Mouse (Mus musculus): ENCODE results near the gene Tspan10. TPM values are rescaled to one million over a fixed set of nuclear protein-coding genes. Genes with fewer than 3 reads are reported as not detected.

Gene Tspan10
- polyA plus RNA-seq, 2 experiments, result not detected

GRCm38 (mm10) chr11:120490291-120491046, 48.0 kb downstream of the Tspan10 start:
- Histone ChIP-seq H3K36me3 (replicated peaks; ENCODE audit: control insufficient read depth, insufficient read depth, low read depth) (peaks cover 36% of the 10 kb centered on the region), H3K9ac (replicated peaks) (no peak overlapping the region), H3K27me3 (ENCODE audit: control insufficient read depth, insufficient read depth, low read length) (no peaks in the 10 kb centered on the region), H3K4me3 (ENCODE audit: insufficient read depth in 1 of 2, low read depth in 2 of 2, low read length in 2 of 2) (no peak overlapping the region), H3K4me1 (replicated peaks; ENCODE audit: control insufficient read depth in 2 of 2, insufficient read depth in 2 of 2, low read length in 1 of 2) (peaks cover 17 to 30% of the 10 kb centered on the region in 2 experiments), H3K27ac (peak overlapping the region; percentile 57), H3K4me2 (ENCODE audit: low read depth) (no peak overlapping the region), H3K9me3 (ENCODE audit: control insufficient read depth, low read length) (no peaks in the 10 kb centered on the region)
- TF ChIP-seq CTCF (IDR thresholded peaks at IDR 0.05; ENCODE audit: low read depth) (0 out of 2 replicates have a peak, but pooled peaks have one; percentile 19), EP300 (IDR thresholded peaks at IDR 0.05; ENCODE audit: low read depth) (no peak)
- no peak for DNase-seq (ENCODE audit: low read depth in 3 of 3, low spot score in 3 of 3)
- ATAC-seq (ENCODE audit: insufficient read depth), result no peak
- 40% methylated on average over 4 of the region's 4 CpGs for WGBS (ENCODE audit: insufficient replicate concordance)

GRCm38 (mm10) chr11:120491317-120492023, 49.0 kb downstream of the Tspan10 start, which contains the start of gene Slc25a10:
Gene Slc25a10, plus strand, starts transcription at chr11:120491840.
- WGBS (ENCODE audit: insufficient replicate concordance), result under 1% methylated on average over 35 of the region's 35 CpGs

GRCm38 (mm10) chr11:120492024-120492877, 49.8 kb downstream of the Tspan10 start:
- Histone ChIP-seq H3K4me1 (replicated peaks; ENCODE audit: control insufficient read depth in 2 of 2, insufficient read depth in 2 of 2, low read length in 1 of 2) (peaks cover 17 to 26% of the 10 kb centered on the region in 2 experiments), H3K9me3 (ENCODE audit: control insufficient read depth, low read length) (no peaks in the 10 kb centered on the region), H3K27ac (peak overlapping the region; percentile 70), H3K4me2 (ENCODE audit: low read depth) (peak overlapping the region; percentile 90), H3K27me3 (ENCODE audit: control insufficient read depth, insufficient read depth, low read length) (no peaks in the 10 kb centered on the region), H3K4me3 (ENCODE audit: insufficient read depth in 1 of 2, low read depth in 2 of 2, low read length in 2 of 2) (peak overlapping the region; percentile 80 to 89), H3K36me3 (replicated peaks; ENCODE audit: control insufficient read depth, insufficient read depth, low read depth) (peaks cover 28% of the 10 kb centered on the region), H3K9ac (replicated peaks) (peak overlapping the region; percentile 77)
- TF ChIP-seq CTCF (IDR thresholded peaks at IDR 0.05; ENCODE audit: low read depth) (peak; percentile 81), EP300 (IDR thresholded peaks at IDR 0.05; ENCODE audit: low read depth) (no peak)
- DNase-seq (ENCODE audit: low read depth in 3 of 3, low spot score in 3 of 3) (peak in 1 of 3 experiments; percentile 54), ATAC-seq (ENCODE audit: insufficient read depth) (peak; percentile 68)
- 1% methylated on average over 47 of the region's 48 CpGs for WGBS (ENCODE audit: insufficient replicate concordance)

More at GRCm38 (mm10) chr11:120491317-120492023, 49.0 kb downstream of the Tspan10 start, which contains the start of gene Slc25a10:
- peaks cover 17 to 26% of the 10 kb centered on the region in 2 experiments for H3K4me1 ChIP-seq (replicated peaks; ENCODE audit: control insufficient read depth in 2 of 2, insufficient read depth in 2 of 2, low read length in 1 of 2)
- H3K27me3 ChIP-seq (ENCODE audit: control insufficient read depth, insufficient read depth, low read length), result no peaks in the 10 kb centered on the region
- H3K36me3 ChIP-seq (replicated peaks; ENCODE audit: control insufficient read depth, insufficient read depth, low read depth), result peaks cover 31% of the 10 kb centered on the region
- peak within 1 kb of the TSS; percentile 90 for H3K4me2 ChIP-seq (ENCODE audit: low read depth)
- peak; percentile 74 to 77 (median 75) for DNase-seq (ENCODE audit: low read depth in 3 of 3, low spot score in 3 of 3)
- no peaks in the 10 kb centered on the region for H3K9me3 ChIP-seq (ENCODE audit: control insufficient read depth, low read length)
- TF ChIP-seq EP300 (IDR thresholded peaks at IDR 0.05; ENCODE audit: low read depth) (no peak), CTCF (IDR thresholded peaks at IDR 0.05; ENCODE audit: low read depth) (no peak)
- peak within 1 kb of the TSS; percentile 77 for H3K9ac ChIP-seq (replicated peaks)
- peak; percentile 86 for ATAC-seq (ENCODE audit: insufficient read depth)
- peak within 1 kb of the TSS; percentile 80 to 89 for H3K4me3 ChIP-seq (ENCODE audit: insufficient read depth in 1 of 2, low read depth in 2 of 2, low read length in 2 of 2)
- H3K27ac ChIP-seq, result peak within 1 kb of the TSS; percentile 70

GRCm38 (mm10) chr11:120492878-120493203, 50.4 kb downstream of the Tspan10 start:
- WGBS (ENCODE audit: insufficient replicate concordance), result 38% methylated on average over 3 of the region's 3 CpGs
- H3K4me2 ChIP-seq (ENCODE audit: low read depth), result peak overlapping the region; percentile 90
- H3K9me3 ChIP-seq (ENCODE audit: control insufficient read depth, low read length), result no peaks in the 10 kb centered on the region
- H3K27ac ChIP-seq, result no peak overlapping the region
- ATAC-seq (ENCODE audit: insufficient read depth) (no peak), DNase-seq (ENCODE audit: low read depth in 3 of 3, low spot score in 3 of 3) (no peak)
- H3K36me3 ChIP-seq (replicated peaks; ENCODE audit: control insufficient read depth, insufficient read depth, low read depth), result peaks cover 22% of the 10 kb centered on the region
- no peak for TF ChIP-seq CTCF (IDR thresholded peaks at IDR 0.05; ENCODE audit: low read depth)
- no peak for TF ChIP-seq EP300 (IDR thresholded peaks at IDR 0.05; ENCODE audit: low read depth)
- H3K4me3 ChIP-seq (ENCODE audit: insufficient read depth in 1 of 2, low read depth in 2 of 2, low read length in 2 of 2), result peak overlapping the region; percentile 33 to 80
- H3K4me1 ChIP-seq (replicated peaks; ENCODE audit: control insufficient read depth in 2 of 2, insufficient read depth in 2 of 2, low read length in 1 of 2), result peaks cover 17 to 26% of the 10 kb centered on the region in 2 experiments
- H3K9ac ChIP-seq (replicated peaks), result peak overlapping the region; percentile 77
- no peaks in the 10 kb centered on the region for H3K27me3 ChIP-seq (ENCODE audit: control insufficient read depth, insufficient read depth, low read length)
